Mouse (Mus musculus) cerebellum, adult 2 months (tissue): ENCODE data around the gene Igf2bp2.

ENCODE experiments used
- CTCF ChIP-seq: fragments of 200-500 bp; IDR thresholded peaks from 2 replicates; pipeline ENCODE4 v1.5.1; 2011; ENCODE audit warnings: low read depth, mild to moderate bottlenecking, control low read depth, low read length, moderate library complexity, borderline replicate concordance; ENCODE audit not compliant: insufficient read depth
- POLR2A ChIP-seq: fragments of 200-500 bp; IDR thresholded peaks from 2 replicates; pipeline ENCODE4 v1.6.1; 2011; ENCODE audit warnings: low read length, control low read depth, borderline replicate concordance; ENCODE audit not compliant: insufficient read depth

DNA sequence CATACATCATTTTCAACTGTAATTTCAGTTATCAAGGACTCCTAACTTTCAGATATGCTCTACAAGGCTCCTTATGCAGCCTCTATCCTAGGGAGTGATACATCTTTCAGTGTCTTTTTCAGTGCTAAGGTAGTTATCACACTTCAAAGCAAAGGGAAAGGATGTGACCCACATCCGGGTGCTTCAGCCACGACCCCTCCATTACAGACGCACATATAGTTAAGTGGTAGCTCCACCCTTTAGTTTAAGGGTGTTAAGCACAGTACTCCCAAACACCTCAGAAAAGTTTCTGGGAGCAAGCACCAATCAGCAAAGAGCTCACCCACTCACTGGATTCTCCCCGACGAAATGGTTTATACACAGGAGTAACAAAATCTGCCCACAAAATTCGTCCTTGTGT lies 88.0 kb downstream of the Igf2bp2 start:
- TF ChIP-seq CTCF (no peak), POLR2A (no peak)
